Mouse (Mus musculus) lung, embryonic 14.5 days (tissue): ENCODE data around the gene Fmnl2. TPM values are rescaled to one million over a fixed set of nuclear protein-coding genes. Genes with fewer than 3 reads are reported as not detected.

Experiments
- ATAC-seq: fragments of 200-750 bp; cut with Nextera tagmentation; 2 replicates; pipeline ENCODE4 v1.8.0; 2017; ENCODE audit warnings: mild to moderate bottlenecking, moderate TSS enrichment, moderate library complexity; ENCODE audit not compliant: insufficient read depth
- DNase-seq: peaks from one replicate; pipeline ENCODE4 v3.0.0-alpha.2; 2015
- H3K27ac ChIP-seq: fragments of 300-500 bp; sonication (generic); 2 replicates; pipeline ENCODE4 v1.5.1; 2014; ENCODE audit warnings: low read depth, mild to moderate bottlenecking, moderate library complexity
- H3K27me3 ChIP-seq: fragments of 300-500 bp; sonication (generic); 2 replicates; pipeline ENCODE4 v1.6.1; 2014; ENCODE audit warnings: low read length, control low read depth; ENCODE audit not compliant: insufficient read depth
- H3K36me3 ChIP-seq: fragments of 300-500 bp; sonication (generic); 2 replicates; pipeline ENCODE4 v1.6.1; 2014; ENCODE audit warnings: control low read depth; ENCODE audit not compliant: insufficient read depth
- H3K4me1 ChIP-seq: fragments of 300-500 bp; sonication (generic); 2 replicates; pipeline ENCODE4 v1.6.1; 2014; ENCODE audit warnings: antibody characterized with exemption, control low read depth; ENCODE audit not compliant: insufficient read depth
- H3K4me2 ChIP-seq: fragments of 300-500 bp; sonication (generic); 2 replicates; pipeline ENCODE4 v1.6.1; 2014; ENCODE audit warnings: mild to moderate bottlenecking
- H3K4me3 ChIP-seq: fragments of 300-500 bp; sonication (generic); 2 replicates; pipeline ENCODE4 v1.5.1; 2014; ENCODE audit warnings: low read depth, low read length
- H3K9ac ChIP-seq: fragments of 300-500 bp; sonication (generic); 2 replicates; pipeline ENCODE4 v1.6.1; 2014
- H3K9me3 ChIP-seq: fragments of 300-500 bp; sonication (generic); 2 replicates; pipeline ENCODE4 v1.6.1; 2016; ENCODE audit warnings: low read depth, low read length, control low read depth
- CTCF ChIP-seq: IDR thresholded peaks from 2 replicates; pipeline ENCODE4 v1.5.1; 2016; ENCODE audit warnings: antibody characterized with exemption, low read depth
- WGBS: fragments of 180-500 bp; shearing (Covaris S2); extraction: QIAGEN DNeasy Blood & Tissue Kit; methylation state at CpG from one replicate; pipeline ENCODE4 v1.1.7; 2014; 5-methylcytosine and 5-hydroxymethylcytosine counted together
- polyA plus RNA-seq: library from polyadenylated mRNA; unstranded; fragments of >200 nt; fragmentation: Nextera tagmentation; extraction: Ambion mirVana; gene quantifications from 2 replicates; pipeline ENCODE4 v1.2.1, GENCODE M21; 2014

The Fmnl2 gene
- polyA plus RNA-seq, 1 experiment from 2014 or later: 5.0 TPM

GRCm38 (mm10) chr2:52927858-52928301 lies 70.2 kb downstream of the Fmnl2 start:
- TF ChIP-seq CTCF: no peak
- no peaks in the 10 kb centered on the region for H3K4me1 ChIP-seq
- H3K36me3 ChIP-seq: no peaks in the 10 kb centered on the region
- no peak for ATAC-seq
- H3K27ac ChIP-seq: no peak overlapping the region
- 44% methylated on average over 10 of the region's 10 CpGs for WGBS
- no peaks in the 10 kb centered on the region for H3K27me3 ChIP-seq
- no peaks in the 10 kb centered on the region for H3K9me3 ChIP-seq
- no peak overlapping the region for H3K9ac ChIP-seq
- DNase-seq: no peak
- H3K4me2 ChIP-seq: no peak overlapping the region
- H3K4me3 ChIP-seq: no peak overlapping the region

- Histone ChIP-seq H3K9me3 (no peaks in the 10 kb centered on the region), H3K4me2 (no peak overlapping the region), H3K36me3 (no peaks in the 10 kb centered on the region), H3K4me3 (no peak overlapping the region), H3K4me1 (no peaks in the 10 kb centered on the region), H3K27ac (no peak overlapping the region), H3K9ac (no peak overlapping the region), H3K27me3 (no peaks in the 10 kb centered on the region)
- WGBS: 58% methylated on average over 3 of the region's 3 CpGs
- TF ChIP-seq CTCF: no peak
- DNase-seq (peak; percentile 12), ATAC-seq (no peak)
Observed at GRCm38 (mm10) chr2:52928401-52928800, 70.7 kb downstream of the Fmnl2 start.

- Histone ChIP-seq H3K4me3 (no peak overlapping the region), H3K27me3 (no peaks in the 10 kb centered on the region), H3K36me3 (no peaks in the 10 kb centered on the region), H3K27ac (no peak overlapping the region), H3K4me2 (no peak overlapping the region), H3K9ac (no peak overlapping the region), H3K4me1 (no peaks in the 10 kb centered on the region), H3K9me3 (no peaks in the 10 kb centered on the region)
- DNase-seq (peak; percentile 73), ATAC-seq (peak; percentile 60; the same call in 1 of the 2 replicates)
- WGBS: 70% methylated on average over 5 of the region's 5 CpGs
- TF ChIP-seq CTCF: no peak
Observed at GRCm38 (mm10) chr2:52930106-52930868, 72.6 kb downstream of the Fmnl2 start.

DNA sequence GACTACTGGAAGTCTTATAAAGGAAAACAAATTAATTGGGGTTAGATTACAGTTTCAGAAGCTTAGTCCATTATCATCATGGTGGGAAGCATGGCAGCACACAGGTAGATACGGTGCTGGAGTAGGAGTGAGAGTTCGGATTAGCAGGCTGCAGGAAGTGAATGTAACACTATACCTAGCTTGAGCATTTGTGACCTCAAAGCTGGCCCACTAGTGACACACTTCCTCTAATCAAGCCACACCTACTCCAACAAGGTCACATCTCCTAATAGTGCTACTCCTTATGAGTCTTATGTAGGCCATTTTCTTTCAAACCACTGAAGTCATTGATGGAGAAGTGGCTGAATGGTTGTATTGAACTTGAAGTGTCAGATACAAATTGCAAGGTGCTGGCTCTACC lies 73.7 kb downstream of the Fmnl2 start:
- DNase-seq (no peak), ATAC-seq (no peak)
- Histone ChIP-seq H3K4me3 (no peak overlapping the region), H3K9me3 (no peaks in the 10 kb centered on the region), H3K27ac (no peak overlapping the region), H3K4me1 (no peaks in the 10 kb centered on the region), H3K4me2 (no peak overlapping the region), H3K9ac (no peak overlapping the region), H3K36me3 (no peaks in the 10 kb centered on the region), H3K27me3 (no peaks in the 10 kb centered on the region)
- TF ChIP-seq CTCF: no peak
- WGBS: 85% methylated on average over 2 of the region's 2 CpGs

DNA sequence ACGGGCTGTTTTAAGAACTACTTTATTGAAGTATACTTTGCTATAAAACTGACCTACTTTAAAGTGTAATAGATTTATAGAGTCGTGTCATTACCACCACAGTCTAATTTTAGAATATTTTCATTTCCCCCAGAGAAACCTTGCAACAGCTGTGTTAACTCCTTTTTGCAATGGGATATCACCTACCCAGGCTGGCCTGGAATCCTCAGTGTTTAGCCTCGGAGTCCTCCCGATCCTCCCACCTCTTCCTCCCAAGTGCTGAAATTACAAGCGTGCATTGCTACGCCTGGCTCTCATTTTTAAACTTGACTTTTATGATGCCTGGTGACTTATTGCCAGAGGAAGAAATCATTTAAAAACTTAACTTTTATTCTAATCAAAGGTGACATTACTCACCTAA lies 78.2 kb downstream of the Fmnl2 start:
- ATAC-seq (no peak), DNase-seq (no peak)
- H3K4me1 ChIP-seq: peaks cover 11% of the 10 kb centered on the region
- no peak overlapping the region for H3K27ac ChIP-seq
- no peak overlapping the region for H3K4me3 ChIP-seq
- no peaks in the 10 kb centered on the region for H3K27me3 ChIP-seq
- H3K9me3 ChIP-seq: no peaks in the 10 kb centered on the region
- WGBS: 59% methylated on average over 6 of the region's 6 CpGs
- no peak overlapping the region for H3K9ac ChIP-seq
- H3K4me2 ChIP-seq: no peak overlapping the region
- no peaks in the 10 kb centered on the region for H3K36me3 ChIP-seq
- no peak for TF ChIP-seq CTCF

DNA sequence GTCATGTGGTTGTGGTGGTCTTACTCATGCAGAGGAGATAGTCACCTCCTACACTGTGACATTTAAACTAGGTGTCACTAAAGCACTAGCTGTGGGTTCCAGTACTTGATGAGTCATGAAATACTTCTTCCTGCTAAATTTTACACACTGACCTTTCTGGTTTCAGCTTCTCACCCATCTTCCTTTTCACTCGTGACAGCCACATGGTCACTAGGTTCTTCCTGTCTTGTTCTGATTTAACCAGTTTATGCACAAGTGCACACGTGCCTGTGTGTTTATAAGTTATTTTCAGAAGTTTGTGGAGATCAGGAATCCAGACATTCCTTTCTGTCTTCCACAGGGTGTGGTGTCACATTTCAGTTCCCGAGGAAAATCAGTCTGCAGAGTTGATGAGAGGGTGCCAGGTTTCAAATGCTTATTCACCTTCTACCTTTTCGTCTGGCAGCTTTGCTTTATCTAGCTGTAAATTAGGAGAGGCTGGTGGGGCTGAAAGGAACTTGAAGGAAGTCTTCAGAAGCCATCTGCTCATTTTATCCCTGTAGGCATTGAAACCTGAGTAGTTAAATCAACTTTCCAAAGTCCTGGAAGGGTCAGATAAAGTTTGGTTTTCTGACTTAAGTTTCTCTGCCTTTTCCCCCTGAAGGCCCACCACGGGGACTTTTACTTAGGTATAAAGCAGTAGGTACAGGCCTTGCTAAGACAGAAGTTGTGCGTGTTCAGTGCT lies 80.9 kb downstream of the Fmnl2 start:
- no peak overlapping the region for H3K4me2 ChIP-seq
- no peaks in the 10 kb centered on the region for H3K36me3 ChIP-seq
- ATAC-seq (peak; percentile 41), DNase-seq (peak; percentile 34)
- no peaks in the 10 kb centered on the region for H3K27me3 ChIP-seq
- peaks cover 11% of the 10 kb centered on the region for H3K4me1 ChIP-seq
- no peak overlapping the region for H3K9ac ChIP-seq
- no peak overlapping the region for H3K4me3 ChIP-seq
- no peak for TF ChIP-seq CTCF
- no peak overlapping the region for H3K27ac ChIP-seq
- WGBS: 16% methylated on average over 6 of the region's 6 CpGs
- no peaks in the 10 kb centered on the region for H3K9me3 ChIP-seq
